Mouse (Mus musculus): ENCODE measurements around the gene Syt8. TPM values are rescaled to one million over a fixed set of nuclear protein-coding genes. Genes with fewer than 3 reads are reported as not detected.

The Syt8 gene
- polyA plus RNA-seq, 1 experiment from 2014 or later: 0.48 TPM

- Histone ChIP-seq H3K27ac (peak overlapping the region; percentile 96), H3K4me1 (replicated peaks) (peaks cover 65% of the 10 kb centered on the region), H3K27me3 (no peaks in the 10 kb centered on the region), H3K9ac (no peak overlapping the region), H3K4me2 (no peak overlapping the region), H3K4me3 (no peak overlapping the region), H3K36me3 (peaks cover 20% of the 10 kb centered on the region; the same call in 1 of the 2 replicates), H3K9me3 (replicated peaks) (no peaks in the 10 kb centered on the region)
- WGBS: 68% methylated on average over 8 of the region's 8 CpGs
- ATAC-seq (replicated peaks; ENCODE audit: insufficient number of reproducible peaks, insufficient read depth, low FRiP score, low read depth): no peak
These were observed 52.1 kb downstream of the Syt8 start for GRCm38 (mm10) chr7:142486751-142487162.

GRCm38 (mm10) chr7:142487341-142487859 is 52.8 kb downstream of the Syt8 start:
- H3K4me1 ChIP-seq (replicated peaks): peaks cover 58% of the 10 kb centered on the region
- H3K9me3 ChIP-seq (replicated peaks): no peaks in the 10 kb centered on the region
- WGBS: 27% methylated on average over 9 of the region's 9 CpGs
- H3K27me3 ChIP-seq: no peaks in the 10 kb centered on the region
- no peak overlapping the region for H3K9ac ChIP-seq
- peak overlapping the region; percentile 96 for H3K27ac ChIP-seq
- H3K36me3 ChIP-seq: peaks cover 22% of the 10 kb centered on the region; the same call in 1 of the 2 replicates
- H3K4me3 ChIP-seq: no peak overlapping the region
- no peak overlapping the region for H3K4me2 ChIP-seq
- ATAC-seq (replicated peaks; ENCODE audit: insufficient number of reproducible peaks, insufficient read depth, low FRiP score, low read depth): peak; percentile 28; the same call in 1 of the 2 replicates

- H3K27me3 ChIP-seq: no peaks in the 10 kb centered on the region
- H3K9ac ChIP-seq: no peak overlapping the region
- H3K4me2 ChIP-seq: no peak overlapping the region
- H3K4me3 ChIP-seq: no peak overlapping the region
- WGBS: 72% methylated on average over 3 of the region's 3 CpGs
- H3K36me3 ChIP-seq: peaks cover 22% of the 10 kb centered on the region; the same call in 1 of the 2 replicates
- peak overlapping the region; percentile 96 for H3K27ac ChIP-seq
- H3K9me3 ChIP-seq (replicated peaks): no peaks in the 10 kb centered on the region
- ATAC-seq (replicated peaks; ENCODE audit: insufficient number of reproducible peaks, insufficient read depth, low FRiP score, low read depth): no peak
- H3K4me1 ChIP-seq (replicated peaks): peaks cover 52% of the 10 kb centered on the region
These were observed 53.4 kb downstream of the Syt8 start for GRCm38 (mm10) chr7:142488053-142488452.

Other genes starting within 250 kb of the Syt8 start
- not detected in 2 replicates for gene Gm10153, start 244.5 kb upstream of the Syt8 start, polyA plus RNA-seq (2015; fragmentation: Nextera tagmentation; extraction: Ambion mirVana)
- not detected in 2 replicates for gene Krtap5-3, start 233.5 kb upstream of the Syt8 start, polyA plus RNA-seq (2015; fragmentation: Nextera tagmentation; extraction: Ambion mirVana)
- gene Gm7579, start 223.0 kb upstream of the Syt8 start, polyA plus RNA-seq (2015; fragmentation: Nextera tagmentation; extraction: Ambion mirVana): not detected in 2 replicates
- not detected in 2 replicates for gene Krtap5-5, start 204.9 kb upstream of the Syt8 start, polyA plus RNA-seq (2015; fragmentation: Nextera tagmentation; extraction: Ambion mirVana)
- gene Gm40460, start 193.8 kb upstream of the Syt8 start, polyA plus RNA-seq (2015; fragmentation: Nextera tagmentation; extraction: Ambion mirVana): not detected in 2 replicates
- gene Gm2431, start 176.5 kb upstream of the Syt8 start, polyA plus RNA-seq (2015; fragmentation: Nextera tagmentation; extraction: Ambion mirVana): not detected in 2 replicates
- gene Gm4559, start 160.5 kb upstream of the Syt8 start, polyA plus RNA-seq (2015; fragmentation: Nextera tagmentation; extraction: Ambion mirVana): not detected in 2 replicates
- not detected in 2 replicates for gene Krtap5-1, start 137.7 kb upstream of the Syt8 start, polyA plus RNA-seq (2015; fragmentation: Nextera tagmentation; extraction: Ambion mirVana)
- not detected in 2 replicates for gene Krtap5-4, start 131.3 kb upstream of the Syt8 start, polyA plus RNA-seq (2015; fragmentation: Nextera tagmentation; extraction: Ambion mirVana)
- 4.7 and 5.5 TPM in 2 replicates for gene Ifitm10, start 61.1 kb upstream of the Syt8 start, polyA plus RNA-seq (2015; fragmentation: Nextera tagmentation; extraction: Ambion mirVana)
- 1.2 TPM in 1 of 2 replicates, not detected in the other for gene Gm49369, start 52.2 kb upstream of the Syt8 start, polyA plus RNA-seq (2015; fragmentation: Nextera tagmentation; extraction: Ambion mirVana)
- 389 and 487 TPM in 2 replicates for gene Ctsd, start 46.8 kb upstream of the Syt8 start, polyA plus RNA-seq (2015; fragmentation: Nextera tagmentation; extraction: Ambion mirVana)
- gene Tnni2, start 7.0 kb downstream of the Syt8 start, polyA plus RNA-seq (2015; fragmentation: Nextera tagmentation; extraction: Ambion mirVana): 16.8 and 16.9 TPM in 2 replicates
- 49.6 and 83.5 TPM in 2 replicates for gene Lsp1, start 26.0 kb downstream of the Syt8 start, polyA plus RNA-seq (2015; fragmentation: Nextera tagmentation; extraction: Ambion mirVana)
- 4.6 and 4.8 TPM in 2 replicates for gene Tnnt3, start 64.0 kb downstream of the Syt8 start, polyA plus RNA-seq (2015; fragmentation: Nextera tagmentation; extraction: Ambion mirVana)
- gene Mrpl23, start 97.8 kb downstream of the Syt8 start, polyA plus RNA-seq (2015; fragmentation: Nextera tagmentation; extraction: Ambion mirVana): 17.0 and 18.7 TPM in 2 replicates
- 1,178 and 1,276 TPM in 2 replicates for gene Igf2, start 232.0 kb downstream of the Syt8 start, polyA plus RNA-seq (2015; fragmentation: Nextera tagmentation; extraction: Ambion mirVana)
- not detected in 2 replicates for gene Gm49394, start 235.1 kb downstream of the Syt8 start, polyA plus RNA-seq (2015; fragmentation: Nextera tagmentation; extraction: Ambion mirVana)